Mouse (Mus musculus) stomach, embryonic 16.5 days (tissue): ENCODE measurements around the gene Cdh22. TPM values are rescaled to one million over a fixed set of nuclear protein-coding genes. Genes with fewer than 3 reads are reported as not detected.

ENCODE experiments used
- ATAC-seq: fragments of 200-750 bp; cut with Nextera tagmentation; 2 replicates; pipeline ENCODE4 v1.8.0; 2017; ENCODE audit warnings: moderate number of reproducible peaks, moderate TSS enrichment; ENCODE audit not compliant: insufficient read depth, low FRiP score
- H3K27ac ChIP-seq: fragments of 300-500 bp; sonication (generic); 2 replicates; pipeline ENCODE4 v1.5.1; 2014; ENCODE audit warnings: low read length
- H3K27me3 ChIP-seq: fragments of 300-500 bp; sonication (generic); 2 replicates; pipeline ENCODE4 v1.6.1; 2014; ENCODE audit warnings: low read length, control low read depth, mixed read lengths; ENCODE audit not compliant: control insufficient read depth, insufficient read depth
- H3K36me3 ChIP-seq: fragments of 300-500 bp; sonication (generic); 2 replicates; pipeline ENCODE4 v1.6.1; 2014; ENCODE audit warnings: low read length; ENCODE audit not compliant: control insufficient read depth, insufficient read depth
- H3K4me1 ChIP-seq: fragments of 300-500 bp; sonication (generic); 2 replicates; pipeline ENCODE4 v1.6.1; 2014; ENCODE audit warnings: low read length, control low read depth, mixed read lengths; ENCODE audit not compliant: control insufficient read depth, insufficient read depth
- H3K4me2 ChIP-seq: fragments of 300-500 bp; sonication (generic); 2 replicates; pipeline ENCODE4 v1.6.1; 2014; ENCODE audit warnings: low read depth, low read length, mixed read lengths
- H3K4me3 ChIP-seq: fragments of 300-500 bp; sonication (generic); replicated peaks from 2 replicates; pipeline ENCODE4 v1.5.1; 2014; ENCODE audit warnings: mild to moderate bottlenecking, low read length
- H3K9ac ChIP-seq: fragments of 300-500 bp; sonication (generic); 2 replicates; pipeline ENCODE4 v1.6.1; 2014; ENCODE audit warnings: low read length
- H3K9me3 ChIP-seq: fragments of 300-500 bp; sonication (generic); replicated peaks from 2 replicates; pipeline ENCODE4 v1.6.1; 2016; ENCODE audit warnings: low read length, control low read depth; ENCODE audit not compliant: control insufficient read depth
- WGBS: fragments of 180-500 bp; shearing (Covaris S2); extraction: QIAGEN DNeasy Blood & Tissue Kit; methylation state at CpG from one replicate; pipeline ENCODE4 v1.1.7; 2014; 5-methylcytosine and 5-hydroxymethylcytosine counted together
- polyA plus RNA-seq: library from polyadenylated mRNA; unstranded; fragments of >200 nt; fragmentation: Nextera tagmentation; extraction: Ambion mirVana; gene quantifications from 2 replicates; pipeline ENCODE4 v1.2.1, GENCODE M21; 2015

Cdh22 gene
- polyA plus RNA-seq, 1 experiment from 2014 or later, result 0.21 TPM

DNA sequence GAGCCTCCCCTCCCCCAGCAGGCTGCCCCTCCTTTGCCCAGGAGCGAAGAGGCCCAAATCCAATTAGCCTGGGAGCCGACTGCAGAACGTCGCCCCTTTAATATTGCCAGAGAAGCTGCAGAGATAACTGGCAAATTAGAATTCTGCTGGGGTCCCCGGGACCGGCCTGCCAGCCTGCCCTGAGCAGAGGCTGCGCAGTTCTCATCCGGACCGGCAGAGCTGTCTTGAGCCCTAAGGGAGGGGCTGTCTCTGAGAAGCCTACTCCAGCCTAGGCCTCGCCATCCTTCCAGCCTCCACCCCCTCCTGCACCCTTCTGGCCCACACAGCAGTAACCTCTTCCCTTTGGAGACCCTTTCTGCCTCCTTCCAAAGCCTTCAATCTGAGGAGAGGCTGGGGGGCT lies 19.2 kb upstream of the Cdh22 start:
- peaks cover 20% of the 10 kb centered on the region for H3K27me3 ChIP-seq
- no peaks in the 10 kb centered on the region for H3K36me3 ChIP-seq
- no peaks in the 10 kb centered on the region for H3K4me1 ChIP-seq
- no peak overlapping the region for H3K9ac ChIP-seq
- no peak overlapping the region for H3K4me3 ChIP-seq
- H3K27ac ChIP-seq, result no peak overlapping the region
- no peak overlapping the region for H3K4me2 ChIP-seq
- no peaks in the 10 kb centered on the region for H3K9me3 ChIP-seq
- WGBS, result 12% methylated on average over 10 of the region's 10 CpGs
- ATAC-seq, result no peak

DNA sequence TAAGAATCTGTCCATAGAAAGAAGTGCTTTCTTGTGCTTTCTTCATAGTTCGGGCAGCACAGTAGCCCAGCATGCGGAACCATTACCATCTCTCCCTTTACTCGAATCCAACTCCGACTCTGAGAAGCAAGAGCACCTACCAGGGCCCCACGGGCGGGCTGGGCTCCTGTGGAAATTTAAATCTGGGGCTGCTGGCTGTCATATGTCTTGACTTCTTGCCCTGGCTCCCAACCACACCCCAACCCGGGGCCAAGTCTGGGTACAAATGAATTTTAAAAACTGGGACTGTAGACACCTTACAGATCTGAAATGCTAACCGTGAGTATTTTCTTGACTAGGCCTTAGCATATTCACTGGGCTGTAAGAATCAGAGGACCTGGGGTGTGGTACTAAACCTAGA lies 18.6 kb upstream of the Cdh22 start:
- Histone ChIP-seq H3K27me3 (peaks cover 20% of the 10 kb centered on the region), H3K36me3 (no peaks in the 10 kb centered on the region), H3K4me1 (no peaks in the 10 kb centered on the region), H3K4me2 (no peak overlapping the region), H3K4me3 (no peak overlapping the region), H3K27ac (no peak overlapping the region), H3K9me3 (no peaks in the 10 kb centered on the region), H3K9ac (no peak overlapping the region)
- WGBS, result 69% methylated on average over 8 of the region's 8 CpGs
- no peak for ATAC-seq

DNA sequence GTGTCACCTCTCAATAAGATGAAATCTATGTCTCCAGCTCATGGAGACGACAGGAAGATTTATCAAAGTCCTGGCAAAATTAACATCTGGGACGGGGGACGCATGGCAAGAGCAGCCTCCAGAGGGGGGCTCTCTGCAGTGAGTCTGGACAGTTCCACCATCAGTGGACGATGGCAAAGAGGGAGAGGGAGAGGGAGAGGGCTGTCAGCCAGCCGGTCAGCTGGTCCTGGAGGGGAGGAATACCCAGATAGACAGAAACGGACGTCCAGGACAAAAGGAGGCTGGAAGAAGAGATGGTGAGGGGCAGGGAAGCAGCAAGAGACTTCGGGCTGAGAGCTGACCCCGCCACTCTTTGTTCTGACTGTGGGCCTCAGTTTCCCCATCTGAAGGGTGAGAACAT lies 18.1 kb upstream of the Cdh22 start:
- Histone ChIP-seq H3K4me3 (no peak overlapping the region), H3K36me3 (no peaks in the 10 kb centered on the region), H3K9ac (no peak overlapping the region), H3K4me1 (no peaks in the 10 kb centered on the region), H3K27me3 (peaks cover 20% of the 10 kb centered on the region), H3K4me2 (no peak overlapping the region), H3K27ac (no peak overlapping the region), H3K9me3 (no peaks in the 10 kb centered on the region)
- ATAC-seq, result no peak
- 46% methylated on average over 9 of the region's 9 CpGs for WGBS

DNA sequence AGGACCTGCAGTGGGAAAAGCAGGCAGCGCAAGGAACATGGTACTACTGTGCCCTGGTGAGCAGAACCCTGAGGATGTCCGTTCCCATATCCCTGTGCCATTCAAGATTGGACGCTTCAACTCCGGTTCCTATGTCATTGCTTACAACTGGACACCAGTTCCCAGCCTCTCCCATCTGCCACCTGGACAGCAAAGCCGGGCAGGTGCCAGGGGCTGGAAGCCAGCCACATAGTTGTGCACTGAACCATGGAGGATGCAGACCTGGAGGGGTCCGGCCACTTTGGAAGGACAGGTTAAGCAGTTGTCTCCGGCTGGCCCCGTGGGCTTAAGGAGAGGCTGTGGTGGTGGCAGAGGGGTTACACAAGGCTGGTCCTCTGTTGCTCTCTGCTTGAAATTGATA lies 17.7 kb upstream of the Cdh22 start:
- no peak overlapping the region for H3K4me2 ChIP-seq
- H3K9ac ChIP-seq, result no peak overlapping the region
- H3K4me1 ChIP-seq, result no peaks in the 10 kb centered on the region
- no peak for ATAC-seq
- peaks cover 21% of the 10 kb centered on the region for H3K27me3 ChIP-seq
- no peak overlapping the region for H3K4me3 ChIP-seq
- H3K36me3 ChIP-seq, result no peaks in the 10 kb centered on the region
- 78% methylated on average over 8 of the region's 8 CpGs for WGBS
- H3K27ac ChIP-seq, result no peak overlapping the region
- H3K9me3 ChIP-seq, result no peaks in the 10 kb centered on the region

DNA sequence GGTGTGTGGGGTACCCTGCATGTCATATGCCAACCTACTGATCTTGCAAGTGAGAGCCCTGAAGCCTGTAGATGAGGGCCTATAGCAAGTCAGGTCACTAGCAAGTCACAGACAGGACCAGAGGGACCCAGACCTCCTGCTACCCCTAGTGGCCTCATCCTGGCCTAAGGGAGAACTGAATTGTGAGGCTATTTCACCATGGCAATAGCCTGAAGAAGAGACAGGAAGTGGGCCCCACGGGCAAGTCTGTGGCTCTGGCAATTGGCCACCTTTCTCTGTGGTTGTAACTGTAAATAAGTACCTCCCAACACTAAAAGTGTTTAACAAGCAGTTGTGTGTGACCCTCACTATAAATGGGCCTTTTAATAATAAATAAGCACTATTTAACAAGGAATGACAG lies 16.2 kb upstream of the Cdh22 start:
- no peaks in the 10 kb centered on the region for H3K9me3 ChIP-seq
- no peak overlapping the region for H3K4me2 ChIP-seq
- H3K27me3 ChIP-seq, result peaks cover 28% of the 10 kb centered on the region
- no peak for ATAC-seq
- no peak overlapping the region for H3K9ac ChIP-seq
- H3K36me3 ChIP-seq, result no peaks in the 10 kb centered on the region
- WGBS, result 34% methylated on average over 1 of the region's 1 CpGs
- no peak overlapping the region for H3K4me3 ChIP-seq
- H3K27ac ChIP-seq, result no peak overlapping the region
- H3K4me1 ChIP-seq, result no peaks in the 10 kb centered on the region

DNA sequence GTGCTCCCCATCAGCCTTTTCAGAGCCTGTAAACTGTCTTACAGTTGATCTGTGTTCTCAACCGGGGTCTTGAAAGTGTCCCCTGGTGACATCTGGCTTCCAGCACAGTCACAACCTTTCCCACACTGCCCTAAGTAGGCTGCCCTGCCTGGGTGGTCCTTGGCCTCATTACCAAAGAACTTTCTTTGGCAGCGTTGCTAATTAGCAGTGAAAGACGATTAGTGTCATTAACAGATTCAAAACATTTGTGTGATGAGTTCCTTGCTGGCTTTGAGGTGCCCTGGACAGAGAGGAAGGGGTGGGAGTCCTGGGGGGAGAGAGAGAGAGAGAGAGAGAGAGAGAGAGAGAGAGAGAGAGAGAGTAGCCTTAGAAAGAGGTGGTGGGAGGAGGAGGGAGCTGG lies 14.3 kb upstream of the Cdh22 start:
- Histone ChIP-seq H3K4me3 (no peak overlapping the region), H3K4me1 (no peaks in the 10 kb centered on the region), H3K9ac (no peak overlapping the region), H3K27ac (no peak overlapping the region), H3K36me3 (no peaks in the 10 kb centered on the region), H3K9me3 (no peaks in the 10 kb centered on the region), H3K27me3 (peaks cover 34% of the 10 kb centered on the region), H3K4me2 (no peak overlapping the region)
- ATAC-seq, result no peak
- 12% methylated on average over 3 of the region's 3 CpGs for WGBS

DNA sequence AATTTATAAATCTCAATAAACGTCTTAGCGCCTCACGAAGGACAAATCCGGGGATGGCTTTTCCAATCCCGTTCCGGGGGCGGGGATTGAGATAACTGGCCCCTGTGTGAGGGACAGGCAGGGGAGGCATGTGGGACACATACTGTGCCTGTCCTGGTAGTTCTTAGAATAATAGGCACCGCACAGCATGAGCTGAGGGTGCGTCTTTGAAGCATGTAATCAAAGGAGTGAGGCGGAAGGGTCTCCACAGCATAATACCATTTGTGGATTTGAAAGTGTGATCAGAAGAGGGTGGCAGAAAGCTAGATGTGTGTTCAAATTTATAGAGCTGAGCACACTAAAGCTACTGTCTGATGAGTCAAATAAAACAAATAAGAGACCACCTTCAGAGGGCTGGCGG lies 11.7 kb upstream of the Cdh22 start:
- Histone ChIP-seq H3K9me3 (no peaks in the 10 kb centered on the region), H3K36me3 (no peaks in the 10 kb centered on the region), H3K27me3 (peaks cover 42% of the 10 kb centered on the region), H3K4me1 (0 out of 2 replicates have a peak, but pooled peaks cover 3% of the 10 kb centered on the region), H3K27ac (no peak overlapping the region), H3K4me2 (no peak overlapping the region), H3K4me3 (no peak overlapping the region), H3K9ac (no peak overlapping the region)
- 13% methylated on average over 11 of the region's 11 CpGs for WGBS
- no peak for ATAC-seq

DNA sequence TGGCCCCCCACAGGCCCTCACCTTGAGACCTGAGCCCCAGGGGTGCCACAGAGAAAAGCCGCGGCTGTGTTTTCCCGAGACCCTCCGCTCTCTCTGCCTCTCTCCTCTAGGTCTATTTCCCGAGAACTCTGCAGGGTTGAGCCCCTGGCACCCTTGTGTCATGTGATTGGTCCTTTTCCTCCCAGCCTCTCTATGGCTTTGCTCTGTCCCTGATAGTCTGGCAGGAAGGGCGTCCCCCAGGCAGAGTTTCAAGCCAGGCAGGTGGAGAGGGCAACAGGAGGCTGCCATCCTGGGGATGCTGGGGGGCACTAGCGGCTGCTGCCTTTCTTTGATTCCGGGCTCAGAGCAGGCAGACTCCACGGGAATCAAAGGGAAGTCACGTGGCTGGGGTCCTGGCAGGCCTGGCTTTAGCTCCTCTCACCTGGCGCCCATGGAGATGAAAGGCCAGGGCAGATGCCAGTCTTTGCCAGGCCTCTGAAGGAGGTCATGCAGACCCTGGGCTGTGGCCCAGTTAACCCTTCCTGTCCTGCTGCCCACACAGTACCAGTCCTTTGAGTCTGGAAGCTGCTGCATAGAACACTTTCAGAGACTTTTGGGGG lies 8.6 kb upstream of the Cdh22 start:
- H3K9me3 ChIP-seq, result no peaks in the 10 kb centered on the region
- no peaks in the 10 kb centered on the region for H3K36me3 ChIP-seq
- H3K4me3 ChIP-seq, result no peak overlapping the region
- ATAC-seq, result no peak
- H3K4me1 ChIP-seq, result 0 out of 2 replicates have a peak, but pooled peaks cover 3% of the 10 kb centered on the region
- peaks cover 72% of the 10 kb centered on the region for H3K27me3 ChIP-seq
- no peak overlapping the region for H3K9ac ChIP-seq
- no peak overlapping the region for H3K4me2 ChIP-seq
- no peak overlapping the region for H3K27ac ChIP-seq
- 3% methylated on average over 11 of the region's 11 CpGs for WGBS

DNA sequence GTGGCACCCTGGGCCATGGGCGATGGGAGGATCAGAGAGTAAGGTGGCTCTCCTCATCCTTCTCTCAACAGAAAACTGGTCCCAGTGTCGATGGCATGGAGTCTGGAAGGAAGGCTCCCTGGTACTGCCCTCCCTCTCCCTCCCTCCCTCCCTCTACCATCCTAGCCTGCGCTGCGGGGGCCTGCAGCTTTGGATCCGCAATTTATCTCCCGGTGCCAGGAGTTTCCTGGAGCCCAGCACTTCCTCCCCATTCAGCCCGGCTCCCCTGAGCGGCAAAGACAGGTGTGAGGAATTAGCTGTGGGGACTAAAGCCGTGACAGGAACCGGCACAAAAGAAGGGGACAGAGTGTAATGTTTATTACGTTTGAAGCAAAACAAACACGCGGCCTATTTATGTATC lies 7.9 kb upstream of the Cdh22 start:
- H3K4me1 ChIP-seq, result 0 out of 2 replicates have a peak, but pooled peaks cover 3% of the 10 kb centered on the region
- peaks cover 79% of the 10 kb centered on the region for H3K27me3 ChIP-seq
- 1% methylated on average over 13 of the region's 13 CpGs for WGBS
- ATAC-seq, result no peak
- H3K9me3 ChIP-seq, result no peaks in the 10 kb centered on the region
- no peak overlapping the region for H3K4me3 ChIP-seq
- no peak overlapping the region for H3K4me2 ChIP-seq
- H3K9ac ChIP-seq, result no peak overlapping the region
- no peaks in the 10 kb centered on the region for H3K36me3 ChIP-seq
- no peak overlapping the region for H3K27ac ChIP-seq
